Mouse (Mus musculus): ENCODE measurements at regions not wholly inside any gene's neighbourhood (a gene's known extent, or its start where the extent isn't known, plus 50 kb on each side); places are given as distances from the start of the nearest gene placed in this dataset.

- peak; percentile 87 for ATAC-seq (ENCODE audit: low FRiP score)
- WGBS: 36% methylated on average over 3 of the region's 3 CpGs
- Histone ChIP-seq H3K4me3 (replicated peaks; ENCODE audit: low read length) (no peak overlapping the region), H3K4me1 (replicated peaks; ENCODE audit: control insufficient read depth, insufficient read depth, low read length) (peaks cover 10% of the 10 kb centered on the region), H3K4me2 (replicated peaks) (peak overlapping the region; percentile 11; the same call in 1 of the 2 replicates), H3K9ac (no peak overlapping the region), H3K9me3 (ENCODE audit: control insufficient read depth, low read length) (no peaks in the 10 kb centered on the region), H3K27me3 (ENCODE audit: control insufficient read depth, insufficient read depth, low read length) (no peaks in the 10 kb centered on the region), H3K27ac (peak overlapping the region; percentile 77), H3K36me3 (replicated peaks; ENCODE audit: control insufficient read depth, insufficient read depth) (no peaks in the 10 kb centered on the region)
- DNase-seq (ENCODE audit: low spot score): peak; percentile 69
Observed at GRCm38 (mm10) chr9:115604450-115604849, 294.2 kb upstream of the Stt3b start.

- WGBS: 38% methylated on average over 14 of the region's 14 CpGs
Observed at GRCm38 (mm10) chr9:115604968-115605682, 294.9 kb upstream of the Stt3b start.

GRCm38 (mm10) chr9:115607961-115608360 is 297.7 kb upstream of the Stt3b start:
- no peak overlapping the region for H3K9ac ChIP-seq
- H3K27ac ChIP-seq: no peak overlapping the region
- no peak overlapping the region for H3K4me3 ChIP-seq (replicated peaks; ENCODE audit: low read length)
- H3K9me3 ChIP-seq (ENCODE audit: control insufficient read depth, low read length): no peaks in the 10 kb centered on the region
- peaks cover 10% of the 10 kb centered on the region for H3K4me1 ChIP-seq (replicated peaks; ENCODE audit: control insufficient read depth, insufficient read depth, low read length)
- DNase-seq (ENCODE audit: low spot score) (no peak), ATAC-seq (ENCODE audit: low FRiP score) (no peak)
- no peak overlapping the region for H3K4me2 ChIP-seq (replicated peaks)
- no peaks in the 10 kb centered on the region for H3K27me3 ChIP-seq (ENCODE audit: control insufficient read depth, insufficient read depth, low read length)
- H3K36me3 ChIP-seq (replicated peaks; ENCODE audit: control insufficient read depth, insufficient read depth): no peaks in the 10 kb centered on the region
- 72% methylated on average over 2 of the region's 2 CpGs for WGBS

More at GRCm38 (mm10) chr9:115604968-115605682, 294.9 kb upstream of the Stt3b start:
- peak overlapping the region; percentile 11 for H3K4me2 ChIP-seq (replicated peaks)
- H3K9ac ChIP-seq: no peak overlapping the region
- peak overlapping the region; percentile 77 for H3K27ac ChIP-seq
- H3K27me3 ChIP-seq (ENCODE audit: control insufficient read depth, insufficient read depth, low read length): no peaks in the 10 kb centered on the region
- H3K4me3 ChIP-seq (replicated peaks; ENCODE audit: low read length): no peak overlapping the region
- peaks cover 10% of the 10 kb centered on the region for H3K4me1 ChIP-seq (replicated peaks; ENCODE audit: control insufficient read depth, insufficient read depth, low read length)
- no peaks in the 10 kb centered on the region for H3K9me3 ChIP-seq (ENCODE audit: control insufficient read depth, low read length)
- ATAC-seq (ENCODE audit: low FRiP score) (peak; percentile 61), DNase-seq (ENCODE audit: low spot score) (peak; percentile 54)
- no peaks in the 10 kb centered on the region for H3K36me3 ChIP-seq (replicated peaks; ENCODE audit: control insufficient read depth, insufficient read depth)

DNA sequence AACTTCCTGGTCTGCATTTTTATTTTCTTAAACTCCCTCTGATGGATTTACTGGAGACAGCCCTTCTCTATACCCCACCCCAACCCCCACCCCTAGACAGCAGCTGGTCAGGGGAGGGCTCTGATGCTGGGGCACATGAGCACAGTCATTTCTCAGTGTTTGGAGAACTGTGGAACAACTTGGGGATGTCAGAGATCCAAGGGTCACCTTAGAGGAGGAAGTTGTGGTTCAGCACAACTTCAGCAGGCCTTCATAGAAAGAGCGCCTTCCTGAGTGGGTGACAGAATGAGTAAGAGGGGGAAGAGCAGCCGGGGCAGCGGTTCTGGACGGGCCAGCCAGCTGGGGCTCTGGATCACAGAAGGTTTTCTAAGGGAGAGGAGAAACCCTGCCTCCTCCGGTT is 298.2 kb upstream of the Stt3b start:
- WGBS: 95% methylated on average over 5 of the region's 5 CpGs
- no peak overlapping the region for H3K27ac ChIP-seq
- H3K9ac ChIP-seq: no peak overlapping the region
- H3K27me3 ChIP-seq (ENCODE audit: control insufficient read depth, insufficient read depth, low read length): no peaks in the 10 kb centered on the region
- H3K36me3 ChIP-seq (replicated peaks; ENCODE audit: control insufficient read depth, insufficient read depth): no peaks in the 10 kb centered on the region
- peaks cover 10% of the 10 kb centered on the region for H3K4me1 ChIP-seq (replicated peaks; ENCODE audit: control insufficient read depth, insufficient read depth, low read length)
- DNase-seq (ENCODE audit: low spot score) (no peak), ATAC-seq (ENCODE audit: low FRiP score) (no peak)
- no peak overlapping the region for H3K4me3 ChIP-seq (replicated peaks; ENCODE audit: low read length)
- H3K4me2 ChIP-seq (replicated peaks): no peak overlapping the region
- H3K9me3 ChIP-seq (ENCODE audit: control insufficient read depth, low read length): no peaks in the 10 kb centered on the region

- Histone ChIP-seq H3K27me3 (ENCODE audit: control insufficient read depth, insufficient read depth, low read length) (no peaks in the 10 kb centered on the region), H3K9me3 (ENCODE audit: control insufficient read depth, low read length) (no peaks in the 10 kb centered on the region), H3K36me3 (replicated peaks; ENCODE audit: control insufficient read depth, insufficient read depth) (no peaks in the 10 kb centered on the region), H3K9ac (no peak overlapping the region), H3K27ac (no peak overlapping the region), H3K4me3 (replicated peaks; ENCODE audit: low read length) (no peak overlapping the region), H3K4me2 (replicated peaks) (no peak overlapping the region), H3K4me1 (replicated peaks; ENCODE audit: control insufficient read depth, insufficient read depth, low read length) (peaks cover 3% of the 10 kb centered on the region)
- DNase-seq (ENCODE audit: low spot score) (no peak), ATAC-seq (ENCODE audit: low FRiP score) (no peak)
- 89% methylated on average over 5 of the region's 5 CpGs for WGBS
Observed at GRCm38 (mm10) chr9:115609904-115610303, 299.4 kb upstream of the Gadl1 start.

GRCm38 (mm10) chr9:115611713-115612112 is 297.5 kb upstream of the Gadl1 start:
- no peaks in the 10 kb centered on the region for H3K4me1 ChIP-seq (replicated peaks; ENCODE audit: control insufficient read depth, insufficient read depth, low read length)
- DNase-seq (ENCODE audit: low spot score): no peak
- no peaks in the 10 kb centered on the region for H3K9me3 ChIP-seq (ENCODE audit: control insufficient read depth, low read length)
- no peaks in the 10 kb centered on the region for H3K27me3 ChIP-seq (ENCODE audit: control insufficient read depth, insufficient read depth, low read length)
- no peak overlapping the region for H3K27ac ChIP-seq
- 89% methylated on average over 5 of the region's 5 CpGs for WGBS
- H3K4me3 ChIP-seq (replicated peaks; ENCODE audit: low read length): no peak overlapping the region
- no peak overlapping the region for H3K4me2 ChIP-seq (replicated peaks)
- H3K9ac ChIP-seq: no peak overlapping the region
- no peak for ATAC-seq (ENCODE audit: low FRiP score)
- H3K36me3 ChIP-seq (replicated peaks; ENCODE audit: control insufficient read depth, insufficient read depth): no peaks in the 10 kb centered on the region

- Histone ChIP-seq H3K4me2 (replicated peaks) (no peak overlapping the region), H3K4me3 (replicated peaks; ENCODE audit: low read length) (no peak overlapping the region), H3K27ac (no peak overlapping the region), H3K4me1 (replicated peaks; ENCODE audit: control insufficient read depth, insufficient read depth, low read length) (no peaks in the 10 kb centered on the region), H3K36me3 (replicated peaks; ENCODE audit: control insufficient read depth, insufficient read depth) (no peaks in the 10 kb centered on the region), H3K9ac (no peak overlapping the region), H3K27me3 (ENCODE audit: control insufficient read depth, insufficient read depth, low read length) (no peaks in the 10 kb centered on the region), H3K9me3 (ENCODE audit: control insufficient read depth, low read length) (no peaks in the 10 kb centered on the region)
- ATAC-seq (ENCODE audit: low FRiP score): no peak
- 81% methylated on average over 6 of the region's 6 CpGs for WGBS
- DNase-seq (ENCODE audit: low spot score): no peak
Observed at GRCm38 (mm10) chr9:115612908-115613307, 296.3 kb upstream of the Gadl1 start.

DNA sequence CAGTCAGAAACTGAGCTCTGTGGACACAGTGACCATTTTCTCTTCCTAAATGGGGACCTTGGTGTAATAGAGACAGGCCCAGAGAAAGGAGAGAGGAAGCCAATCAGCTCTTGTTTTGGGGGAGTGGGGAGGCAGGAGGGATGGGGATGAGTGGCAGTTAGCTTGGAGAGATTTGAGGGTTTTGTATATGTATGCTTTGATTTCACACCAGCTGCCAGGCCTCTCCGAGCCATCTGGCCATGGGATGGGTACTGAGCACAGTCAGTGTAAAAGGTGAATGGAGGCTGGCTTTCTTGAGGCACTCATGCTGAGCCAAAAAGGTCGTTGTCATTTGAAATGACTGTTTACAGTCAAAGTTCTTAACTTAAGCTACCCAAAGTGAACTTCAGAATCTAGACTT is 295.2 kb upstream of the Gadl1 start:
- H3K4me3 ChIP-seq (replicated peaks; ENCODE audit: low read length): no peak overlapping the region

GRCm38 (mm10) chr9:115617909-115618308 is 291.3 kb upstream of the Gadl1 start:
- Histone ChIP-seq H3K4me1 (replicated peaks; ENCODE audit: control insufficient read depth, insufficient read depth, low read length) (no peaks in the 10 kb centered on the region), H3K9me3 (ENCODE audit: control insufficient read depth, low read length) (no peaks in the 10 kb centered on the region), H3K4me2 (replicated peaks) (no peak overlapping the region), H3K27ac (no peak overlapping the region), H3K9ac (no peak overlapping the region), H3K4me3 (replicated peaks; ENCODE audit: low read length) (no peak overlapping the region), H3K36me3 (replicated peaks; ENCODE audit: control insufficient read depth, insufficient read depth) (no peaks in the 10 kb centered on the region), H3K27me3 (ENCODE audit: control insufficient read depth, insufficient read depth, low read length) (no peaks in the 10 kb centered on the region)
- 84% methylated on average over 6 of the region's 6 CpGs for WGBS
- DNase-seq (ENCODE audit: low spot score) (no peak), ATAC-seq (ENCODE audit: low FRiP score) (no peak)

More for the DNA sequence above, 295.2 kb upstream of the Gadl1 start:
- no peak overlapping the region for H3K9ac ChIP-seq
- ATAC-seq (ENCODE audit: low FRiP score) (no peak), DNase-seq (ENCODE audit: low spot score) (no peak)
- H3K36me3 ChIP-seq (replicated peaks; ENCODE audit: control insufficient read depth, insufficient read depth): no peaks in the 10 kb centered on the region
- no peaks in the 10 kb centered on the region for H3K9me3 ChIP-seq (ENCODE audit: control insufficient read depth, low read length)
- H3K4me1 ChIP-seq (replicated peaks; ENCODE audit: control insufficient read depth, insufficient read depth, low read length): no peaks in the 10 kb centered on the region
- 73% methylated on average over 2 of the region's 2 CpGs for WGBS
- no peak overlapping the region for H3K27ac ChIP-seq
- no peaks in the 10 kb centered on the region for H3K27me3 ChIP-seq (ENCODE audit: control insufficient read depth, insufficient read depth, low read length)
- H3K4me2 ChIP-seq (replicated peaks): no peak overlapping the region

GRCm38 (mm10) chr9:115623948-115624347 is 285.3 kb upstream of the Gadl1 start:
- ATAC-seq (ENCODE audit: low FRiP score) (no peak), DNase-seq (ENCODE audit: low spot score) (no peak)
- H3K4me2 ChIP-seq (replicated peaks): no peak overlapping the region
- no peaks in the 10 kb centered on the region for H3K27me3 ChIP-seq (ENCODE audit: control insufficient read depth, insufficient read depth, low read length)
- WGBS: 64% methylated on average over 5 of the region's 5 CpGs
- H3K27ac ChIP-seq: no peak overlapping the region
- H3K4me3 ChIP-seq (replicated peaks; ENCODE audit: low read length): no peak overlapping the region
- H3K9ac ChIP-seq: no peak overlapping the region
- no peaks in the 10 kb centered on the region for H3K9me3 ChIP-seq (ENCODE audit: control insufficient read depth, low read length)
- H3K36me3 ChIP-seq (replicated peaks; ENCODE audit: control insufficient read depth, insufficient read depth): no peaks in the 10 kb centered on the region
- H3K4me1 ChIP-seq (replicated peaks; ENCODE audit: control insufficient read depth, insufficient read depth, low read length): no peaks in the 10 kb centered on the region

Measured in hindbrain, embryonic 14.5 days (tissue).